Mouse (Mus musculus): ENCODE results near the gene Rps11.
"Not testable (repeated sequence)": the region's sequence is repeated elsewhere in the genome, so short reads cannot be mapped to it uniquely, and the experiment has no call there.

Gene Rps11

DNA sequence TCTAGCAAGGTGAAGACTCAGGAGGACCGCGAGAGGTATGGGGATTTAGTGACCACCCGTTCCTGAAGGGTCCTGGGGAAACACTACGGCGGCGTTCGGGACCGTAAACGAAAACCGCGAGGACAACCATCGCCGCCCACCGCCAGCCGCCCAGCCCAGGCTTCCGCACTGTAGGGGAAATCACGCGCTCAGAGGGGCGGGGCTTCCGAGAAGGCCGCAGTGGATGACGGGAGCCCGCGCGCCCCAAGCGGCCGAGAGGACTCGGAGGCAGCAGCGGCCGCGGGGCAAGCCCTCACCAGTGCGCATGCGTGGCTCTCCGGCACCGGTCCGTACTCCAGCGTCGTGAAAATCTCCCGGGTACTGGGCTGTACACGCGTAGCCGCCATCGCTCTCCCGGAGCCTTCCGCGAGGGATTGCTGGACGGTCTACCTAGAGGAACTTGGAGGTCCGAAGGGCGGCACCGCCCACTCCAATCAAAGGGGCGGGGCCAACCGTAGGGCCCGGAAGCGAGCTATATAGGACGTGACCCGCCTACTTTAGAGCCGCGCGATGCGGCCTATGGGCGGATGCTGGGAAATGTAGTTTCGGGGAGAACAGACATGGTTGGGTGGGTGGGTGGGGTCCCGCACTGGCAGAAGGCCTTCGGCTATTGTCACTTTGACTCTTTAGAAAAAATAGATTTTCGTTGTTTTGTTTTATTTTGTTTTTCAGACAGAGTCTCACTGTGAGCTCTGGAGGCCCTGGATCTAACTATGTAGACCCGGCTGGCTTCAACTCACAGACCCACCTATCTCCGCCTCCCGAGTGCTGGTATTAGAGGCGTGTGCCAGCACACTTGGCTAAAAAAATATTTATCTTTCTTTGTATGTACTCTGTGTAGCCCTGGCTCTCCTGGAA is 30.1 kb upstream of the Rps11 start, which contains the start of the genes Pih1d1 and Aldh16a1:
Pih1d1 (plus strand) TSS at position 208 of the 897 bp plus-strand sequence.
Aldh16a1 (minus strand) TSS at position 489 of the 897 bp plus-strand sequence.
- DNase-seq: peak; percentile 99

DNA sequence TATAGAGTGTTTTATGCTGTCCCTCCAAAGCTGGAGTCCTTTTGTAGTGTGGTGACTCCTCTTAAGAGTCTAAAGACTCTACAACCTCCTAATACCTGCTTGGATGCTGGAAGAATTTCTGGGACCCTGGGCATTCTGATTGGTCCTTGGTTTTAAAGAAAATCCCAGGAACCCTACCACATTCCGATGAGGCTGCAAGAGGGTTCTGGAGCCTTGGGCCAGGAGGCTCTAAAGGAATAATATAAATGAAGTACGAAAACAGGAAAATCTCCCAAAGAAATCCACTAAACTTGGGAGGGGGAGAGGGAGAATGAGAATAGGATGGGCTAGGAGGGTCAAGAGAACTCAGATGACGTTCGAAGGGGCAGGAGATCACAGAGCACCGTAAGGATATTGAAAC is 29.3 kb upstream of the Rps11 start:
- DNase-seq: no peak

DNA sequence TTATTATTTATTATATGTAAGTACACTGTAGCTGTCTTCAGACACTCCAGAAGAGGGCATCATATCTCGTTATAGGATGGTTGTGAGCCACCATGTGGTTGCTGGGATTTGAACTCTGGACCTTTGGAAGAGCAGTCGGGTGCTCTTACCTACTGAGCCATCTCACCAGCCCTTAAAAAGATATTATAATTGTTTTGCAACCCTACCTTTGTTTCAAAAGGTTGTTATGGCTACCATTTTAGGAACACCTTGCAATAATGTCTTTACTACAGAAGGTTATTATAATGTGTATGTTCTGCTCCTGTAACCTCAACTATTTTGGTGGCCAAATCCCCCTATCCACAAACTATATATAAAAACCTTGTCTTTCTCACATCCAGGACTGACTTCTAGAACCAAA is 28.8 kb upstream of the Rps11 start:
- DNase-seq: not testable (repeated sequence)

DNA sequence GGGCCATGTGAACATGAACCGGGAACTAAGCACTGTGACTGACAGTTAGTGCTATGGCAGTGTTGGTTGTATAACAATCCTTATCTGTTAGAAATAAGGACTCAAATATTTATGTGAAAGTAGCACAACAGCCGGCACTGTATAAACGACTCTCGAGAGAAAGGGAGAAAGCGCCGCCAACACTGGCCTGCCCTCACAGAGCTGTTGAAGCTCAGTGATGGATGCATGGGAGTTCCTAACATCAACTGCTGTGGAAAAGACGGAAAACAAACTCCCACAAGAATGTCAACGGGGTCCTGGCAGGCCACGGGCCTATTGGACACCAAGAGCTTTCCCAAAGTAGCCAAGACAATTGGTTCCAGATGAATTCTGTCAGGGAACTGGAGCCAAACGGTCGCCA is 27.1 kb upstream of the Rps11 start:
- DNase-seq: no peak

DNA sequence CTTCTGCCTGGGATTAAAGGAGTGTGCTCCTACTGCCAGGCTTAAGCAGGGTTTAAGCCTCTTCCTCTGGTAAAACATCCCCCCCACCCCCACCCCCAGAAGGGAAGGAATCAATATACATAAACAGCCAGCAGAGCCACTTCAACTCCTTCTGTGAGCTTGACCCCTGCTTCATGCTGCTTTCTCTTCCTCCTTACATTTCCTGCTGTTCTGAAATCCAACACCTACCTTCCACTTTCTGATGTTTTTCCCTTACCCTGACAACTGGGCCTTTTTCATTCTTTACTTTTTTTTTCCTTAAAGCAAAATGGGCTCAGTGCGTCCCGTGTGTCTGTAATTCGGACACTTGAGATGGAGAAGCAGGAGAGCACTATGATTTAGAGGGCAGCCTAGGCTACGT is 26.1 kb upstream of the Rps11 start:
- DNase-seq: no peak

DNA sequence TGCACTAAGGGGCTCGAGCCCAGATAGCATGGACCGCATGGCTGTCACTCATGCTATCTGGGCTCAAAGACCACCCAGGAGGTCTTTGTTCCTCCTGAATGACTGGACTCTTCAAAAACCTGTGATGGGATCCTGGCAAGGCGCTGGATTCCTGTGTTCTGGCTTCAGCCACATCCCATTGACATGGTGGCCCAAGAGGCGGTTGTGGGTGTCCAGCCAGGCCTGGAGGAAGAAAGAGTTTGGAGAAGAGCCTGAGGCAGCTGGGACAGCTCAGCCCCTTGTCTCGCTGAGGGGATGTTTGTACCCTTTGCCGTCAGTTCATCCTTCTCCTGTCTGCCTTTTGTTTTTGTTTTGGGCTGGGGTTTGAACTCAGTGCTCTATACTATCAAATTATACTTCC is 25.3 kb upstream of the Rps11 start:
- no peak for DNase-seq

DNA sequence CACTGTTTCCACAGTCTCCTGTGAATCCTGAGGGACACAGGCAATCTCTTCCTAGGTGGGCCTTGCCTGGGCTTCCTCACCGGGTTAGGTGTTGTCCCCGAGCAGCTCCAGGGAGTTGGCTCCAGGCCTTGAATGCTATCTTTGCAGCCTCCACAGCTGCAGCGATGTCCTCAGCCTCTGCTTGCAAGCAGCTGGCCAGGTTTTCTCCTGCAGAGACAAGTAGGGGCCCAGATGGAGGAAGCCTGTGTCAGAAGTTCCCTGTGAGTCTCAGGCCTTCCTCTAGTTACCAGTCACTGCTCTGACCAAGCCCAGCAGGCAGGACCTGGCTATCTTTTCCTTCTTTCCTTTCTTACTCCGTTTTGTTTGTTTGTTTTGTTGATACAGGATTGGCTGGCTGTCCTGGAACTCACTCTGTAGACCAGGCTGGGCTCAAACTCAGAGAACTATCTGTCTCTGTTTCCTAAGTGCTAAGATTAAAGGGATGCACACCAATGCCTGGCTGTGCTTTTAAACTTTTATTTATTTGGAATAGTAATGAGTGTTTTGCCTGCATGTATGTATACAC is 24.4 kb upstream of the Rps11 start:
- DNase-seq: no peak

DNA sequence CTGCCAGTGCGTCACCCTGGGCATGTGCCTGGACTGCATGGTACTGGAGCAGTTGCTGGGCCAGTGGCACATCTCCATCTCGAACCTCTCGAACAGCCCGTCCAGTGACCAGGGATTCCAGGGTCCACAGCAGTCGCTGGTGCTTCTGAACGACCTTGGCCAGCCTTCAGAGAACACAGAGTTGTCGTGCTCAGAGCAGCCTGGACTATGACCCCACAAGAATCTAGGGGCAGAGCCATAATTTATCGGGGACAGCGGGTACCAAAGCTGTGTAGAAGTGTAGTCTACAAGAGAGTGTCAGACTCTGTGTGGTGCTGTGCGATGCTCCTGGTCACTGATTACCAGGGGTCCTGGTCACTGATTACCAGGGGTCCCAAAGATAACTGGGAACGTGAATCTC is 23.7 kb upstream of the Rps11 start:
- DNase-seq: no peak

DNA sequence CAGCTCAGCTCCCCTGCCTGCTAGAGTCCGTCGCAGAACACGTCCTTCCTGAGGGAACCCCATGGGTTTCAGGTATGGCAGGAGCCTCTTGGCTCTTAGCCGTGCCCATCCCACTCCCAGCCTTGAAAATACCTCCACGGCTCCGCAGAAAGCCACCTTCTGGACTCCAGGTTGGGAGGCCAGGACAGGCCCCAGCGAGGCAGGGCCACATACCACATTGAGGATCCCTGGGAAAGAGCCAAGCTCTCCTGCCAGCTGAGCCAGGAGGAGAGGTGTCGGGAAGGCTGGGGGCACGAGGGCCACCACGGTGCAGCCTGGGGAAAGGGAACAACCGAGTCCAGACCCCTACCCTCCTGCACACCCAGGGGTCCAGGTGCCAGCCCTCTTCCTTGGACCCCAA is 23.0 kb upstream of the Rps11 start:
- no peak for DNase-seq

DNA sequence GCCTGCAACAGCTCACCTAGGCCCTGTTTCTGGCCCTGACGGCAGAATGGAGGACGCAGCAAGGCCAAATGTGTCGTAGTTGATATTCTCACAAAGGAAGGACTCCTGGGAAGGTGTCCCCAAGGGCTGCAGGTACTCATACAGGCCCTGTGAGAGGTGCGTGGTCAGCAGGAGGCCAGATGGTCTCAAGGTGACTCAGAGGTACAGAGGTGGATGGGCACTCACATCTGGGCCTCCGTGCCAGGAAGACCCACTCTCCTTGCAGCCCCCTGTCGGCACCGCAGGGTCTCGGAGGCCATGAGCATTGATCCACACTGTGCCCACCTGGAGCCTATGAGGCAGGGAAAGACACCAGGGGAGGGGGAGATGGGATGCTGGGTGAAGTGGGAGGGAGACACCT is 21.2 kb upstream of the Rps11 start:
- no peak for DNase-seq

DNA sequence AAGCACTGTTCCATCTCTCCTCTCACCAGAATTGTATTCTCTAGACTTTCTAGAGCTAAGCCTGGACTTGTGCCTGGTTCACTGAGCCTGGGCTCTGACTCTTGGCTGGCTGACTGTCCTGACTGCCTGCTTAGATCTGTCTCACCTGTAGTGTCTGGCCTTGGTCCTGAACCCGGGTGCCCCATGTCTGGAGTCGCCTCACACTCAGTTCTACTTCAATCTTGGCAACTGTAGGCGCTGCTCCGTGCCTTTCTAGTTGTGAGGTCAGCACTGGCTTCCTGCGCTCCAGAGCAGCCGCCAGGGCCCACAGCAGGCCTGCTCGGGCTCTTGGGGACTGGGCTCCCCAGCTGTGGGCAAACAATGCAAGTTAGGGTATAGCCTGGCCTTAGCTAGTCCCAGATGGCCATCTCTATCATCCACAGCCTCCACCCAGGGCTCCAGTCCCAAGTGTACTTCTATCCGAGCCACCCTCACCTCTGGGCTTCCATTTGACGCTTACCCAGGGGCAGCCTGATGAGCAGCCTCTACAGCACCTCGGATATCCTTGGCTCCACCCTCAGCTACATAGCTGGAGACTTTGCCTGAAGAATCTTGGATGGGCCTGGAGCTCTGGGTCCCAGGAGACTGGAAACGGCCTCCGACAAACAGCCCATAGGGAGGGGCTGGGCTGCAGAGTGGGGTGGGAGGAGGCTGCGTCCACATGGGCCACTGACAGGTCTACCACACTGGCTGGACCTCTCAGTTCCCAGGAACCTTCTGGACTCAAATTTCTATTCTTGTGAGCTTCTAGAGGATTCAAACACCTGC is 20.3 kb upstream of the Rps11 start:
- DNase-seq: no peak

DNA sequence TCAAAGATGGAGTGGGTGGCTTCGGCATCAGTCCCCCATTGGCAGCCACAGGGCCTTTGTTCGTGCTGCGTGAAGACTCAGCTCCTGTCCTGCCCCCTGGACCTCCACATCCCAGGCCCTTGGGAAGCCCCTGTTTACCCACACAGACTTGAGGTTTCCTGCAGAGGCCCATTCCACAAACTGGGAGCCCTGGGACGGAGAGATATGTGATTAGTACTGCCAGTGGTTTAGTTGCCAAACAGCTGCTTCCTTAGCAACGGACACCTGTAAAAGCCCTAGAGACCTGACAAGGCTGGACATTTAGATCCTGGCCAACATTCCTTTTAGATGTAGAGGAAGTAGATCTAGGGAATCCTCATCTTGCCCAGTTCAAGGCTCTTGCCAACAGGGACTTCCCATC is 17.7 kb upstream of the Rps11 start:
- DNase-seq: no peak

DNA sequence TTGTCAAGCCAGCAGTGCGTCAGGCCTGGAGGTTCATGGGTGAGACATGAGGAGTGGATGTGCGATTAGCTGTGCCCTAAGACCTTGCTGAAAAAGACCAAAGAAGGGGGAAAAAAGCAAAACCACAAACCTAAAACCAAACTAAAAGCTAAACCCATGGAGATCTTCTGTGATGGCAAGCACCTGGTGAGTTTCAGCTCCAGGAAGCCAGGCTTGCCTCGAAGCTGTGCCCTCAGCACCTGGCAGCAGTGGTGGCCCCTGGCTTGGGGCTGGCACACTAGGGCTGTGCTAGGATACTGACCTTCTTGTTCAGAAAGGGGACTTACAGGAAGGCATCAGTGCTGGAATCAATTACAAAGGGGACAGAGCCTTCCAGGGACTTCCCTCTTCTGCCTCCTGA is 17.1 kb upstream of the Rps11 start:
- no peak for DNase-seq

DNA sequence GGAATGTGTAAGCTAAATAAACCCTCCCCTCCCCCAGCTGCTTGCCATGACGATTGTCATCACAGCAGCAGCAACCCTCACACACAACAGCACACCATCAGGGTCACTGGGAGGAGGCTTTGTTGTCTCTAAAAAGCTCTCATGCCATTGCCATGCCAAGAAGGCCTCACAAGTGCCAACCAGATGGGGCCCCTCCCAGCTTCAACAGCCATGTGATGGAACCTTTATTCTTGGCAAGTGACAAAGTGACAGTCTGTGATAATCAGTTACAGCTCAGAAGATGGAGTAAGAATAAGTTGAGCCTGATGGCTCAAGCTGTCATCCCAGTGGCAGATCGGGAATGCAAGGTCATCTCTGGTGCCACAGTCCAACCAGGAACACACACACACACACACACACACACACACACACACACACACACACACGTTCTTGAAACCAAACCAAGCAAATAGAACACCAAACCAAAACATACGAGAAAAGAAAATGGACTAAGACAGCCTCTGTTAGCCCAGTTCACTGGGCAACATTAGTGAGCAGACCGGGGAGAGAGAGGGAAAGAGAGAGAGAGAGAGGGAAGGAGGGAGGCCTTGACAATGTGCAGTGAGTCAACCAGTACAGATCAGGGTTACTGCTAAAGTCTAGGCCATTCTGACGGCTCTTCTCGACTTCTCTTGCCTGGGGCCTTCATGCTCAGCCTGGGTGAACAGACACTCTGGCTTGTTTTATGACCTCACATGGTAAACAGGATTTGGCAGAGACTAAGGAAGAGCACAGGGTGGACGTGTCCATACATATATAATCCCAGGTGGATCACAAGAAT is 15.9 kb upstream of the Rps11 start:
- no peak for DNase-seq

DNA sequence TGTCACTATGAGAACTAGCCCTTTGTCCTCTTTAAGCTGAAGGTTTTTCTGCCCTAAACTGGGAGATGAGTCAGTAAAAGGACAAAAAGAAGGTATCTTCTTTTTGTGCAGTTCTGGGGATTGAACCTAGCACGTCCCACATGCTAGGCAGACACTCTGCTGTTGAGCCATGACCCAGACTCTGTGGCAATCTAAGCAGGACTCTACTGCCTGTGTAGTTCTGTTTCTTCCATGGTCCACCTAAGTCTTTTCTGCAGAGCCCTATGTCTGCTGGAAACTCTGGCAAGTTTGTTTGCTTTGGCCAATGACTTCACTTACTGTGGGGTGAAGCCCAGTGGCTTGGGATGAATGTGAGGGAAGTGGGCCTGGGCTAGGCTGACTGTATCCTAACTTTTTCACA is 14.2 kb upstream of the Rps11 start:
- no peak for DNase-seq

DNA sequence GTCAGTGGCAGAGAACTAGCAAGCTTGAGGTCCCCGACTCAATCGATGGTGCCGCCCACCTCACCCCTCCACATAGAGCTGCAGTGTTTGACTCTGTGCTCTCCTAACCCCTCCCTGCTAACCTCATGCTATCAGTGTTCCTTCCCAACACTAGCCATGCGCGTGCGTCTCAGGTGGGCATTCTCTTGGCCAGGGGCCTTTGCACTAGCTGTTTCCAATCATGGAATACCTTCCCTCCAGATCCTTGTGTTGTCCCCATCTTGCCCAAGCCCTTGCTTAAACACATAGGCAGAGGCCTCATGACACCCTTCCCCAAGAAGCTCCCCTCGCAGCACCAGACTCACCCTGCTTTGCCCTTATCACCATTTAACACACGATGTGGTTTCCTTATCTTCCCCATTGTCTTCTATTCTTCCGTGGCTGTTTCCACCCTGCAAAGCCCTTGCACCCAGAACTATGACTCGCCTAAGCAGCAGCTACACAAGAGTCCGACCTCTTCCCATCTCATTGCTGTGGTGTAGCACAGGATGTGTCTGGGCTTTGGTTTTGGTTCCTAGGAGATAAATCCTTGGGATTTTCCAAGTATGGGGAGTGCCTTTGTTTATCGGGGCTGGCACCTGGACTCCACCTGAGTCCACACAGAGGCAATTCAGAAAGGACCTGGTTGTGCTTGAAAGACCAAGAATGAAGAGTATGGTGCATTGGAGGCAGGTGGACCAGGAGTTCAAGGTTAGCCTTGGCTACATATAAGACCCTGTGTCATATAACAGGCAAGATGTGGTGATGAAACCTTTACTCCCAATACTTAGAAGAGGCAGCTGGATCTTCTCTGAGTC is 13.2 kb upstream of the Rps11 start:
- DNase-seq: no peak

DNA sequence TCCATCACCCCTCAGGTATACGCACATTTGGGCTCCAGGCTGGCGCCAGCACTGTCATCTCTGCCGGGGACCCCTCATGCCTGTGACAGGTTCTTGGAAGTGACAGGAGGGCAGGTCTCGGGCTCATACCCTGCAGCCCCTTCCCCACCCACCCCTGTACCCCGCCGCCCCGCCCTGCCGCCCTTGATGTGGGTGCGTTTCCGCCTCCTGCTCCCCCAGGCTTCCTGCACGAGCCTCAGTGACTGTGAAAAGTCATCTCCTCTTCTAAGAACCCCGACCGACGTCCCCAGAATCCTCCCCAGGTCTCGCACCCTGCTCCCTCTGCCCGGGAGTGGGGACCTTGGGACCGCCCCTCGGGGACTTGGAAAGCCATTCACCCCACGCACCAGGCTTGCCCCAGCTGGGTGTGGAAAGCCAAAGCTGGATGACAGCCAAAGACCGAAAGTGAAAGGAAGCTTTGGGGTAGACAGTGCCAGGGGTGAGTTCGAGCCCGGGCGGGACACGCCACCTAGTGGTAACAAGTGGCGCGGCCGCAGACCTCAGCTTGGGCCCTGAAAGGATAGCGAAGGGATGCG is 11.8 kb upstream of the Rps11 start, which contains the start of the genes Gm45713 and Flt3l:
Gm45713 (minus strand) TSS at position 239 of the 575 bp plus-strand sequence.
Flt3l (minus strand) TSS at position 440 of the 575 bp plus-strand sequence.
- DNase-seq: peak; percentile 86

DNA sequence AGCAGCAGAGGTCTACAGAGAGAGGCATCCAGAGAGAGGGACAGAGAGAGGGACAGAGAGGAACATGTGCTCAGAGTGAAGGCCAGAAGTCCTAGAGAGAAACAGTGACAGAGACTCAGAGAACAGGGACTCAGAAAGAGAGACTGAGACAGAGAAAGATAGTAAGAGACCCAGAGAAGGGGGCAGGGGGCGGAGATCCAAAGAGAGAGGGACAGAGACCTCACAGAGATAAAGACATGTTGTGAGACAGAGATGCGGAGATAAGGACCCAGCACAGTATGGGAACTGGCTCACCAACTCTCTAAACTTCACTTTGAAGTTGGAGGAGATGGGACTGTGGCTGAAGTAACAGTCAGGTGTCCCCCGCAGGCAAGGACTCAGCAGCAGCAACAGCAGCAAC is 11.1 kb upstream of the Rps11 start:
- DNase-seq: no peak

DNA sequence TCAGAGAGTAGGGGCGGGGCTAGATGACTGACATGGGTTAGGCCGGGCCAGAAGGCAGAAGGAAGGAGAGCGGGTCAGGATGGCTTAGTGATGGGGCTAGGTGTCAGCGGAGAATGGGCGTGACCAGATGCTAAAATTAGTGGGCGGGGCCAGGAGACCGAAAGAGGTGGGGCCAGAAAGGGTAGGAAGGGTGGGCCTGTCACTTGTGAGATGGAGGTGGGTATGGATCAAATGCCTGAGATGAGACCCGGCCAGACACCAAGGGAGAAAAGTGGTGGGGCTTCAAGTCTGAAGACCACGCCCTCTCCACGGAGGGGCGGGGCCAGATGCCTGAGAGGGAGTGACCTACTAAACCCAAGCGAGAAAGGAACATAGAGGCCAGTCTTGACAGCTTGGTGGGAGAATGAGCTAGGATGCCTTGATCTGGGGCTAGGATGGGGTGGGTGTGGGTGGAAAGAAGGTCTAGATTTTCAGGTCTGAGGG is 10.3 kb upstream of the Rps11 start:
- DNase-seq: no peak

DNA sequence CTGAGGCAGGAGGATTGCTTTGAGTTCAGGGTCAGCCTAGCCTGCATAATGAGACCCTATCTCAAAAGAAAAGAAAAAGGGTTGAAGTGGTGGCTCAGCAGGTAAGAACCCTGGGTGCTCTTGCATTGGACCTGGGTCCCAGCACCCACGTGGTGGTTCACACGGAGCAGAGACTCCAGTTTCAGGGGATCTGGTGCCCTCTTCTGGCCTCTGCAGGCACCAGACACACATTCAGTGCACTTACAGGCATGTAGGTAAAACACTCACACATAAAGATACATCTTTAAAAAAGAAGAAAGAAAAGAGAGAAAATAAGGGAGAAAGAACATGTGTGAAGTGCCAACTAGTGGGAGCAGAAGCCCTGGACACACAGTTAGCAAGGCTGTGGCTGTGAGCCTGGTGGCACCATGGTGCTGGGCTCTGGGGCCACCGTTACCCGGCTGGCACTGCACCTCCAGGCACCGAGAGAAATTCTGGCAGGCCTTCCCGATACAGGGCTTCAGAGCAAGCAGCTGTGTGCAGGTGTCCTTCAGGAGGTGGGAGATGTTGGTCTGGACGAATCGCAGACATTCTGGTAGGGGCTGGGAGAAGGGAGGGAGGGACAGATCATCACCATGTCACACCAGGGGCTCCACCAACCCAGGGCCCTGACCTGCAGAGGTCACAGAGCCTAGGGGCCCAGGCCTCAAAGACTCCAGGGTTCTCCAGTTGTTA is 9.4 kb upstream of the Rps11 start:
- DNase-seq: no peak

All from right cerebral cortex, postnatal 14 days (tissue).